Mouse (Mus musculus) cerebellum, postnatal 4 days (tissue): ENCODE measurements around the gene Ctnnal1.

ENCODE experiments used
- DNase-seq, 2 experiments: peaks; one replicate each; pipeline ENCODE4 v3.0.0; 2022; ENCODE audit warnings: low spot score in 2 of 2, mixed read lengths in 1 of 2

Gene Ctnnal1

GRCm38 (mm10) chr4:56802669-56803150 lies 62.3 kb downstream of the Ctnnal1 start:
- no peak for DNase-seq

GRCm38 (mm10) chr4:56801907-56802668 lies 62.9 kb downstream of the Ctnnal1 start, which contains the start of the genes Elp1 and Fam206a:
Gene Elp1 (minus strand): TSS chr4:56802331.
Gene Fam206a (plus strand): TSS chr4:56802345.
- DNase-seq, result peak; percentile 97 to 98

- no peak for DNase-seq
These were observed 73.6 kb downstream of the Ctnnal1 start for GRCm38 (mm10) chr4:56791373-56791772.

- no peak for DNase-seq
These were observed 93.9 kb downstream of the Ctnnal1 start for GRCm38 (mm10) chr4:56771065-56771464.

- no peak for DNase-seq
These were observed 96.1 kb downstream of the Ctnnal1 start for GRCm38 (mm10) chr4:56768913-56769312.

GRCm38 (mm10) chr4:56767861-56768284 lies 97.1 kb downstream of the Ctnnal1 start:
- no peak for DNase-seq
